Mouse (Mus musculus): ENCODE measurements around the gene Atg14. TPM values are rescaled to one million over a fixed set of nuclear protein-coding genes. Genes with fewer than 3 reads are reported as not detected.

Atg14 gene
- polyA plus RNA-seq (2014; fragmentation: Illumina TruSeq; extraction: RNeasy Lipid Tissue Mini Kit (QIAGEN cat#74804); ENCODE audit: low replicate concordance) = 9.7 TPM

DNA sequence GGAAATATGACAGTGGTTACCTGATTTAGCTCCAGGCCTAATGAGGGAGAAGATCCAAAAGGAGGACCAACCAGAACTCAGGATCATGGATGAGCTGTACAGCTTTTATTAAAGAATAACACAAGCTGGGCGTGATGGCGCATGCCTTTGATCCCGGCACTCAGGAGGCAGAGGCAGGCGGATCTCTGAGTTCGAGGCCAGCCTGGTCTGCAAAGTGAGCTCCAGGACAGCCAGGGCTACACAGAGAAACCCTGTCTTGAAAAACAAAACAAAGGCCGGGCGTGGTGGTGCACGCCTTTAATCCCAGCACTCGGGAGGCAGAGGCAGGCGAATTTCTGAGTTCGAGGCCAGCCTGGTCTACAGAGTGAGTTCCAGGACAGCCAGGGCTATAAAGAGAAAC lies at the start of gene Atg14:
Atg14 (minus strand) TSS at position 101 of the 400 bp plus-strand sequence.

Other genes with a start within 250 kb of the Atg14 start
- 142 TPM for gene Lgals3, start 202.9 kb downstream of the Atg14 start, polyA plus RNA-seq (2014; fragmentation: Illumina TruSeq; extraction: RNeasy Lipid Tissue Mini Kit (QIAGEN cat#74804); ENCODE audit: low replicate concordance)
- gene Dlgap5, start 152.2 kb downstream of the Atg14 start, polyA plus RNA-seq (2014; fragmentation: Illumina TruSeq; extraction: RNeasy Lipid Tissue Mini Kit (QIAGEN cat#74804); ENCODE audit: low replicate concordance) = 2.8 TPM
- 11.1 TPM for gene Fbxo34, start 120.2 kb downstream of the Atg14 start, polyA plus RNA-seq (2014; fragmentation: Illumina TruSeq; extraction: RNeasy Lipid Tissue Mini Kit (QIAGEN cat#74804); ENCODE audit: low replicate concordance)
- 61.7 TPM for gene Ktn1, start 77.8 kb upstream of the Atg14 start, polyA plus RNA-seq (2014; fragmentation: Illumina TruSeq; extraction: RNeasy Lipid Tissue Mini Kit (QIAGEN cat#74804); ENCODE audit: low replicate concordance)

All from small intestine, adult 10 weeks (tissue).